ENCODE assay signal across 11 mouse cellular contexts in genomic region chr15:87074559-87074958, GRCm38 (mm10).
"Had no signal": no experiment of that assay in that cellular context is flagged by ENCODE, and none has a peak within 500 bp of the region (broad histone marks: within the 10 kb centered on the region; RNA-seq: fewer than 3 reads in every experiment).

No protein-coding gene starts in this region.

- H3K27me3 ChIP-seq: limb, embryonic 12.5 days; liver, embryonic 13.5 days; midbrain, embryonic 13.5 days; neural tube, embryonic 15.5 days had no signal

- H3K9ac ChIP-seq: limb, embryonic 12.5 days; liver, embryonic 13.5 days; midbrain, embryonic 13.5 days; neural tube, embryonic 15.5 days had no signal

- H3K4me2 ChIP-seq: limb, embryonic 12.5 days; liver, embryonic 13.5 days; midbrain, embryonic 13.5 days; neural tube, embryonic 15.5 days had no signal

- H3K36me3 ChIP-seq: limb, embryonic 12.5 days; liver, embryonic 13.5 days; midbrain, embryonic 13.5 days; neural tube, embryonic 15.5 days had no signal

- ATAC-seq: inflammation-experienced regulatory T-cells, adult 6 months; intestine, postnatal 0 days; midbrain, embryonic 13.5 days had no signal

- H3K4me3 ChIP-seq: layer of hippocampus, adult 2 months; limb, embryonic 12.5 days; liver, embryonic 13.5 days; midbrain, embryonic 13.5 days; neural tube, embryonic 15.5 days had no signal

- DNase-seq: kidney, postnatal 10 days; liver, embryonic 13.5 days; right cerebral cortex, adult 18-20 months; right cerebral cortex, postnatal 25 days had no signal

- H3K27ac ChIP-seq: layer of hippocampus, adult 2 months; limb, embryonic 12.5 days; liver, embryonic 13.5 days; midbrain, embryonic 13.5 days; neural tube, embryonic 15.5 days; stomach, postnatal 0 days had no signal

- H3K9me3 ChIP-seq: limb, embryonic 12.5 days; liver, embryonic 13.5 days; midbrain, embryonic 13.5 days; neural tube, embryonic 15.5 days had no signal

- H3K4me1 ChIP-seq: liver, embryonic 13.5 days; midbrain, embryonic 13.5 days had no signal
